Mouse (Mus musculus) heart, embryonic 12.5 days (tissue): ENCODE measurements around the gene Grk5. TPM values are rescaled to one million over a fixed set of nuclear protein-coding genes. Genes with fewer than 3 reads are reported as not detected.

Experiments
- ATAC-seq: fragments of 200-750 bp; cut with Nextera tagmentation; 2 replicates; pipeline ENCODE4 v1.8.0; 2017; ENCODE audit warnings: moderate TSS enrichment, moderate library complexity; ENCODE audit not compliant: insufficient number of reproducible peaks, low FRiP score
- H3K27ac ChIP-seq: fragments of 300-500 bp; sonication (generic); 2 replicates; pipeline ENCODE4 v1.5.1; 2016; ENCODE audit warnings: mild to moderate bottlenecking, moderate library complexity; ENCODE audit not compliant: poor library complexity, severe bottlenecking
- H3K27me3 ChIP-seq: fragments of 300-500 bp; sonication (generic); replicated peaks from 2 replicates; pipeline ENCODE4 v1.6.1; 2016; ENCODE audit warnings: mild to moderate bottlenecking, moderate library complexity
- H3K36me3 ChIP-seq: fragments of 300-500 bp; sonication (generic); 2 replicates; pipeline ENCODE4 v1.6.1; 2016; ENCODE audit warnings: mild to moderate bottlenecking, moderate library complexity
- H3K4me1 ChIP-seq: fragments of 300-500 bp; sonication (generic); replicated peaks from 2 replicates; pipeline ENCODE4 v1.6.1; 2016; ENCODE audit warnings: mild to moderate bottlenecking
- H3K4me2 ChIP-seq: fragments of 300-500 bp; sonication (generic); 2 replicates; pipeline ENCODE4 v1.6.1; 2016; ENCODE audit warnings: mild to moderate bottlenecking, moderate library complexity
- H3K4me3 ChIP-seq: fragments of 300-500 bp; sonication (generic); 2 replicates; pipeline ENCODE4 v1.5.1; 2016; ENCODE audit warnings: mild to moderate bottlenecking
- H3K9ac ChIP-seq: fragments of 300-500 bp; sonication (generic); 2 replicates; pipeline ENCODE4 v1.6.1; 2016; ENCODE audit warnings: mild to moderate bottlenecking, moderate library complexity
- H3K9me3 ChIP-seq: fragments of 300-500 bp; sonication (generic); replicated peaks from 2 replicates; pipeline ENCODE4 v1.6.1; 2016; ENCODE audit warnings: mild to moderate bottlenecking, moderate library complexity
- WGBS: fragments of 180-500 bp; shearing (Covaris S2); methylation state at CpG from one replicate; pipeline ENCODE4 v1.1.7; 2016; 5-methylcytosine and 5-hydroxymethylcytosine counted together
- polyA plus RNA-seq: library from polyadenylated mRNA; unstranded; fragments of >200 nt; fragmentation: Nextera tagmentation; extraction: Ambion mirVana; gene quantifications from 2 replicates; pipeline ENCODE4 v1.2.1, GENCODE M21; 2016

The Grk5 gene
- polyA plus RNA-seq, 1 experiment from 2014 or later = 4.7 TPM

- peaks cover 10% of the 10 kb centered on the region for H3K9me3 ChIP-seq
Measured at GRCm38 (mm10) chr19:61110184-61110583, 220.6 kb downstream of the Grk5 start.

GRCm38 (mm10) chr19:61131096-61131495, 241.5 kb downstream of the Grk5 start:
- no peaks in the 10 kb centered on the region for H3K27me3 ChIP-seq
- H3K4me3 ChIP-seq = no peak overlapping the region
- 87% methylated on average over 10 of the region's 10 CpGs for WGBS
- no peaks in the 10 kb centered on the region for H3K9me3 ChIP-seq
- H3K27ac ChIP-seq = no peak overlapping the region
- H3K36me3 ChIP-seq = peaks cover 36% of the 10 kb centered on the region
- H3K4me1 ChIP-seq = no peaks in the 10 kb centered on the region
- H3K4me2 ChIP-seq = no peak overlapping the region
- no peak for ATAC-seq
- H3K9ac ChIP-seq = no peak overlapping the region

More at GRCm38 (mm10) chr19:61110184-61110583, 220.6 kb downstream of the Grk5 start:
- Histone ChIP-seq H3K27me3 (no peaks in the 10 kb centered on the region), H3K4me3 (no peak overlapping the region), H3K36me3 (peaks cover 5% of the 10 kb centered on the region; the same call in 1 of the 2 replicates), H3K27ac (no peak overlapping the region), H3K4me1 (no peaks in the 10 kb centered on the region), H3K9ac (no peak overlapping the region), H3K4me2 (no peak overlapping the region)
- no peak for ATAC-seq
- WGBS = 47% methylated on average over 2 of the region's 2 CpGs

GRCm38 (mm10) chr19:61138655-61139054, 249.1 kb downstream of the Grk5 start:
- peaks cover 9% of the 10 kb centered on the region; the same call in 1 of the 2 replicates for H3K36me3 ChIP-seq
- no peak overlapping the region for H3K4me3 ChIP-seq
- H3K27ac ChIP-seq = no peak overlapping the region
- H3K27me3 ChIP-seq = no peaks in the 10 kb centered on the region
- H3K4me1 ChIP-seq = peaks cover 6% of the 10 kb centered on the region
- H3K4me2 ChIP-seq = no peak overlapping the region
- H3K9me3 ChIP-seq = no peaks in the 10 kb centered on the region
- no peak overlapping the region for H3K9ac ChIP-seq
- no peak for ATAC-seq

- 1% methylated on average over 18 of the region's 18 CpGs for WGBS
- peaks cover 6% of the 10 kb centered on the region for H3K4me1 ChIP-seq
- ATAC-seq = peak; percentile 98
- peaks cover 6% of the 10 kb centered on the region; the same call in 1 of the 2 replicates for H3K36me3 ChIP-seq
- no peaks in the 10 kb centered on the region for H3K27me3 ChIP-seq
- peak within 1 kb of the TSS; percentile 62; the same call in 1 of the 2 replicates for H3K27ac ChIP-seq
- peak within 1 kb of the TSS; percentile 95 for H3K4me3 ChIP-seq
- H3K9me3 ChIP-seq = no peaks in the 10 kb centered on the region
- H3K4me2 ChIP-seq = peak within 1 kb of the TSS; percentile 78
- H3K9ac ChIP-seq = peak within 1 kb of the TSS; percentile 92
Measured at GRCm38 (mm10) chr19:61140342-61141206, 251.0 kb downstream of the Grk5 start, which contains the start of gene Zfp950. Gene Zfp950, minus strand, starts transcription at chr19:61140840.

GRCm38 (mm10) chr19:61141299-61141698, 251.8 kb downstream of the Grk5 start:
- Histone ChIP-seq H3K36me3 (peaks cover 6% of the 10 kb centered on the region; the same call in 1 of the 2 replicates), H3K4me2 (peak overlapping the region; percentile 78), H3K4me3 (peak overlapping the region; percentile 95), H3K4me1 (peaks cover 6% of the 10 kb centered on the region), H3K27me3 (no peaks in the 10 kb centered on the region), H3K9ac (peak overlapping the region; percentile 92), H3K27ac (no peak overlapping the region), H3K9me3 (no peaks in the 10 kb centered on the region)
- 24% methylated on average over 4 of the region's 4 CpGs for WGBS
- no peak for ATAC-seq

Other genes starting within 250 kb of the Grk5 start
- gene Nanos1, start 133.8 kb upstream of the Grk5 start, polyA plus RNA-seq = 1.5 and 2.1 TPM in 2 replicates
- gene Eif3a, start 99.1 kb upstream of the Grk5 start, polyA plus RNA-seq = 124 TPM in 2 replicates
- 22.3 and 25.9 TPM in 2 replicates for gene Fam45a, start 78.2 kb upstream of the Grk5 start, polyA plus RNA-seq
- gene Sfxn4, start 28.3 kb upstream of the Grk5 start, polyA plus RNA-seq = 7.2 and 7.4 TPM in 2 replicates
- 176 TPM in 2 replicates for gene Prdx3, start 15.2 kb upstream of the Grk5 start, polyA plus RNA-seq